Mouse (Mus musculus): ENCODE data around the gene Slit3. TPM values are rescaled to one million over a fixed set of nuclear protein-coding genes. Genes with fewer than 3 reads are reported as not detected.

The Slit3 gene
- polyA plus RNA-seq, 1 experiment from 2014 or later, result 14.2 TPM

GRCm38 (mm10) chr11:35120076-35120475, 948 bp upstream of the Slit3 start:
- Histone ChIP-seq H3K27me3 (replicated peaks; ENCODE audit: insufficient read depth, low read length) (peaks cover 7% of the 10 kb centered on the region), H3K9me3 (ENCODE audit: low read length) (no peaks in the 10 kb centered on the region), H3K4me2 (replicated peaks; ENCODE audit: low read depth, low read length) (no peak overlapping the region), H3K36me3 (ENCODE audit: insufficient read depth, low read length) (no peaks in the 10 kb centered on the region), H3K9ac (replicated peaks; ENCODE audit: low read depth) (no peak overlapping the region), H3K4me1 (ENCODE audit: insufficient read depth, low read depth, low read length) (no peaks in the 10 kb centered on the region), H3K4me3 (ENCODE audit: low read depth, low read length) (no peak overlapping the region), H3K27ac (ENCODE audit: low read length) (no peak overlapping the region)
- DNase-seq (ENCODE audit: low spot score) (no peak), ATAC-seq (no peak)
- TF ChIP-seq CTCF (IDR thresholded peaks at IDR 0.05) (no peak), EP300 (IDR thresholded peaks at IDR 0.05) (no peak)
- 33% methylated on average over 5 of the region's 5 CpGs for WGBS

- TF ChIP-seq EP300 (IDR thresholded peaks at IDR 0.05) (no peak), CTCF (IDR thresholded peaks at IDR 0.05) (no peak)
- DNase-seq (ENCODE audit: low spot score) (no peak), ATAC-seq (no peak; the same call in 1 of the 2 replicates)
- H3K9me3 ChIP-seq (ENCODE audit: low read length), result no peaks in the 10 kb centered on the region
- WGBS, result 1% methylated on average over 21 of the region's 27 CpGs
- H3K27ac ChIP-seq (ENCODE audit: low read length), result no peak overlapping the region
- no peaks in the 10 kb centered on the region for H3K36me3 ChIP-seq (ENCODE audit: insufficient read depth, low read length)
- peak overlapping the region; percentile 53 for H3K4me3 ChIP-seq (ENCODE audit: low read depth, low read length)
- H3K9ac ChIP-seq (replicated peaks; ENCODE audit: low read depth), result no peak overlapping the region; the same call in 1 of the 2 replicates
- H3K4me2 ChIP-seq (replicated peaks; ENCODE audit: low read depth, low read length), result peak overlapping the region; percentile 69
- peaks cover 7% of the 10 kb centered on the region for H3K27me3 ChIP-seq (replicated peaks; ENCODE audit: insufficient read depth, low read length)
- H3K4me1 ChIP-seq (ENCODE audit: insufficient read depth, low read depth, low read length), result no peaks in the 10 kb centered on the region; the same call in 1 of the 2 replicates
Measured at GRCm38 (mm10) chr11:35121611-35121959, 561 bp downstream of the Slit3 start.

GRCm38 (mm10) chr11:35122091-35122811, 1.2 kb downstream of the Slit3 start:
- Histone ChIP-seq H3K4me1 (ENCODE audit: insufficient read depth, low read depth, low read length) (no peaks in the 10 kb centered on the region; the same call in 1 of the 2 replicates), H3K9ac (replicated peaks; ENCODE audit: low read depth) (no peak overlapping the region), H3K27me3 (replicated peaks; ENCODE audit: insufficient read depth, low read length) (peaks cover 7% of the 10 kb centered on the region), H3K4me3 (ENCODE audit: low read depth, low read length) (peak overlapping the region; percentile 53), H3K4me2 (replicated peaks; ENCODE audit: low read depth, low read length) (peak overlapping the region; percentile 69), H3K27ac (ENCODE audit: low read length) (no peak overlapping the region), H3K36me3 (ENCODE audit: insufficient read depth, low read length) (no peaks in the 10 kb centered on the region), H3K9me3 (ENCODE audit: low read length) (no peaks in the 10 kb centered on the region)
- TF ChIP-seq CTCF (IDR thresholded peaks at IDR 0.05) (no peak), EP300 (IDR thresholded peaks at IDR 0.05) (no peak)
- DNase-seq (ENCODE audit: low spot score) (peak; percentile 42), ATAC-seq (no peak)
- 2% methylated on average over 23 of the region's 23 CpGs for whole genome bisulfite sequencing

GRCm38 (mm10) chr11:35124489-35125107, 3.6 kb downstream of the Slit3 start:
- TF ChIP-seq CTCF (IDR thresholded peaks at IDR 0.05), result no peak
- TF ChIP-seq EP300 (IDR thresholded peaks at IDR 0.05), result no peak
- Histone ChIP-seq H3K9me3 (ENCODE audit: low read length) (no peaks in the 10 kb centered on the region), H3K27ac (ENCODE audit: low read length) (peak overlapping the region; percentile 43; the same call in 1 of the 2 replicates), H3K9ac (replicated peaks; ENCODE audit: low read depth) (no peak overlapping the region), H3K36me3 (ENCODE audit: insufficient read depth, low read length) (no peaks in the 10 kb centered on the region), H3K4me2 (replicated peaks; ENCODE audit: low read depth, low read length) (peak overlapping the region; percentile 11; the same call in 1 of the 2 replicates), H3K4me3 (ENCODE audit: low read depth, low read length) (no peak overlapping the region), H3K27me3 (replicated peaks; ENCODE audit: insufficient read depth, low read length) (peaks cover 7% of the 10 kb centered on the region), H3K4me1 (ENCODE audit: insufficient read depth, low read depth, low read length) (no peaks in the 10 kb centered on the region; the same call in 1 of the 2 replicates)
- peak; percentile 53 for DNase-seq (ENCODE audit: low spot score)
- WGBS, result 24% methylated on average over 17 of the region's 17 CpGs
- peak; percentile 9; the same call in 1 of the 2 replicates for ATAC-seq

- peak overlapping the region; percentile 43; the same call in 1 of the 2 replicates for H3K27ac ChIP-seq (ENCODE audit: low read length)
- no peak overlapping the region for H3K4me3 ChIP-seq (ENCODE audit: low read depth, low read length)
- DNase-seq (ENCODE audit: low spot score) (peak; percentile 42), ATAC-seq (peak; percentile 9; the same call in 1 of the 2 replicates)
- no peaks in the 10 kb centered on the region for H3K9me3 ChIP-seq (ENCODE audit: low read length)
- TF ChIP-seq CTCF (IDR thresholded peaks at IDR 0.05) (no peak), EP300 (IDR thresholded peaks at IDR 0.05) (no peak)
- peaks cover 6% of the 10 kb centered on the region for H3K27me3 ChIP-seq (replicated peaks; ENCODE audit: insufficient read depth, low read length)
- no peak overlapping the region for H3K9ac ChIP-seq (replicated peaks; ENCODE audit: low read depth)
- H3K36me3 ChIP-seq (ENCODE audit: insufficient read depth, low read length), result no peaks in the 10 kb centered on the region
- H3K4me2 ChIP-seq (replicated peaks; ENCODE audit: low read depth, low read length), result peak overlapping the region; percentile 11; the same call in 1 of the 2 replicates
- 5% methylated on average over 10 of the region's 10 CpGs for WGBS
- H3K4me1 ChIP-seq (ENCODE audit: insufficient read depth, low read depth, low read length), result no peaks in the 10 kb centered on the region; the same call in 1 of the 2 replicates
Measured at GRCm38 (mm10) chr11:35125108-35125490, 4.1 kb downstream of the Slit3 start.

GRCm38 (mm10) chr11:35131740-35132139, 10.7 kb downstream of the Slit3 start:
- no peak; the same call in 1 of the 2 replicates for ATAC-seq

More at GRCm38 (mm10) chr11:35131740-35132139, 10.7 kb downstream of the Slit3 start:
- no peak overlapping the region for H3K27ac ChIP-seq (ENCODE audit: low read length)
- DNase-seq (ENCODE audit: low spot score), result no peak
- no peak for TF ChIP-seq CTCF (IDR thresholded peaks at IDR 0.05)
- no peak for TF ChIP-seq EP300 (IDR thresholded peaks at IDR 0.05)
- no peaks in the 10 kb centered on the region for H3K27me3 ChIP-seq (replicated peaks; ENCODE audit: insufficient read depth, low read length)
- H3K9me3 ChIP-seq (ENCODE audit: low read length), result no peaks in the 10 kb centered on the region
- H3K36me3 ChIP-seq (ENCODE audit: insufficient read depth, low read length), result no peaks in the 10 kb centered on the region
- no peak overlapping the region for H3K4me3 ChIP-seq (ENCODE audit: low read depth, low read length)
- H3K4me2 ChIP-seq (replicated peaks; ENCODE audit: low read depth, low read length), result no peak overlapping the region
- WGBS, result 64% methylated on average over 5 of the region's 5 CpGs
- H3K9ac ChIP-seq (replicated peaks; ENCODE audit: low read depth), result no peak overlapping the region
- H3K4me1 ChIP-seq (ENCODE audit: insufficient read depth, low read depth, low read length), result no peaks in the 10 kb centered on the region

Data from lung, postnatal 0 days (tissue).